Mouse (Mus musculus): ENCODE results near the gene Tsacc.

DNA sequence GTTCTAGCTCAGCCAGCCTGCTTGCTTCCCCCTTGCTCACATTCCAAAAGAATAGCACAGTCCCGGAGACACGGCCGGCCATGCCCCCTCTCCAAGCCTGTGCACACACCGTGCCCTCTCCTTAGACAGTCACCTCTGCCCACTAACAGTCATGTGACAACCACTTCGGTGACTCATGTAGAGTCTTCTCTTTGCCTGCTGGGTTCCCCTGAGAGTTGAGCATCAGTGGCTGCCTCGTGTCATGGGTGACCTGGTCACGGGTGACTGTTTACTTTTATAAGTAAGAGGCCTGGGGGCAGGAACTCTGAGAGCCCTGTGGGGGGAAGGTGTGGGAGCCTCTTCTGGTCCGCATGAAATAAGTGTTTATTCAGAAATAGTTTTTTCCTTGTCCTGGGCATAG, 62.8 kb downstream of the Tsacc start:
- TF ChIP-seq POLR2A (IDR thresholded peaks at IDR 0.05; ENCODE audit: insufficient read depth, low read length) = no peak
- TF ChIP-seq CTCF (IDR thresholded peaks at IDR 0.05; ENCODE audit: low read depth, low read length) = no peak
- TF ChIP-seq EP300 (IDR thresholded peaks at IDR 0.05; ENCODE audit: insufficient read depth, low read depth, low read length) = no peak

Measured in ES-Bruce4 (cell line).